Mouse (Mus musculus): ENCODE measurements at regions not wholly inside any gene's neighbourhood (a gene's known extent, or its start where the extent isn't known, plus 50 kb on each side); places are given as distances from the start of the nearest gene placed in this dataset.

DNA sequence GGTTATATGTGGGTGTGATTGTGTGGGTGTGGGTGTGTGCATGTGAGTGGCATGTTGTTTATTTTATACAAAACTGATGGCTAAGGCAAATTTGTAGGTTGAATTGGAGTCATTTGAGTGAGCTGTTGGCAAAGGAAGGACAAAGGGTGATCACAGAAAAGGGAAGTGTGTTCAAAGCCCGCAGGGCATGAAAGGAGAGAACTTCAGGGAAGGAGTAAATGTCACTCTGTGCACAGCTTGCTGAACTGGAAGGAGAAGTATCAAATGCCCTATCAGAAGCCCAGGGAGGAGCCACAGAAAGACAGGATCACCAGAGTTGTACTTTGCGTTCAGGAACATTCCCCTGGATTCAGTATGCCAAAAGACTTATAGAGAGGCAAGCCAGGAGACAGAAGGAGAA is 122.3 kb upstream of the Tent5a start:
- DNase-seq: no peak

DNA sequence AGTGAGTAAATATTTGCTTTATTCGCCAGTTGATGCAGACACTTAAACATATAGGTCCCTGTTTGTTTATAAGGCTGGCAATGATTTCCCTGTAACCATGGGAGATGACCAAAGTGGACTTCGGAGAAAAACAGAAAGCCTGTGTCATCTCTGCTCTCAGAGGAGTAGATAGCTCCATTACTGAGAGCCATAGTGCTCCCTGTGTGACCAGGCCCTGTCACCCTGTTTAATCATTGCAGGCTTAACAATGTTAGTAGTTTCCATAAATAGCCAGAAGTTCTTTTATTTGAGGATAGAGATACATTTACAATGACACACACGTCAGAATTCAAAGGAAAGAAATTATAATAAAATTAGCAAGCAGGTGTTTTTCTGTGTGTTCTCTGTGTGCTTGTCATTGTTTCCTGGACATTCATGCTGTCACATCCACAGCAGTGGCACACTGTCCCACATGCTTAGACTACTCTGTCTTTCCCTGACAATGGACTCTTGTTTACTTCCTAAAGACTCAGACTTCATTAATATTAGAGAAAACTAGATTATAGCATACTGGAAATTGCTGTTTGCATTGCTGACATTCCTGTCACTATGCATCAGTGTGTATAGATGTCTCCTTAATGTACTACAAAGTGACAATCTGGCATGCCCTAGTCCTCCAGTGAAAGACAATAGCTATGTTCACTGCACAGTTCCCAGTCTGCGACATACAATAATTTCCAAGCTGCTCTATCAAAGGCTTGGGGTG is 115.8 kb upstream of the Tent5a start:
- no peak for DNase-seq

DNA sequence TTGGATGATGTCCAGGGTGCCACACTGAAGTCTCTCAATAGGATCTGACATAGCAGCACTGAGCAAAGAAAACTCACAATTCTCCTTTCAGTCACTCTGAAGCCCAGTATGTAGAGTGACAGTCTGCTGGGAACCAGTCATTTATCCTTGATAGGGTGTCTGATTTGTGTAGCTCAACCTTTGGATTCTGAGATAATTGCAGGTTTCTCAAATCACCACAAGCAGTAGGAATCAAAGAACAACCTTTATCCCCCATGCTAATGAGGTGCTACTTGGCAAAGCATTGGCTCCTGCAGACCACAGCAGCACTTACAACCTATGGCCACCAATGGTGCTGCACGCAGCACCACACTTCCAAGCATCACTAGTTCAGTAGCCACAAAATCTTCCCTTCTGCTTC is 112.5 kb upstream of the Tent5a start:
- no peak for DNase-seq

DNA sequence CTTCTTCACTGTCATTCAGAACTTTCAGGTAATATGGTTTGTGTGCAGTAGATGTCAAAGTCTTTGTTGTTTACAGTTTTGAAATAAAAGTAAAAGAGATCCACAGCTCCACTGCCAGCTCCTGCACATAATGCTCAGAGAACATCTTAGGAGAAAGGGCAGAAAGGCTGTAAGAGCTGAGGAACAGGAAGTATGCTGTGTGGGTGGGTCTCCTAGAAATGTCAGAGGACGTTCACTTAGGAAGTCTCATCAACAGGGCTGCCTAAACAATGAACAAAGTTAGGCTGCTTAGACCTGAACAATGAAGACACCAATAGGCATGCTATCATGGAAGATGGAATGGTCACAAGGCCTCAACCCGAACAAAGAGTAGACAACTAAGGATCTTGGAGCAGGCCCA is 105.1 kb upstream of the Tent5a start:
- no peak for DNase-seq

DNA sequence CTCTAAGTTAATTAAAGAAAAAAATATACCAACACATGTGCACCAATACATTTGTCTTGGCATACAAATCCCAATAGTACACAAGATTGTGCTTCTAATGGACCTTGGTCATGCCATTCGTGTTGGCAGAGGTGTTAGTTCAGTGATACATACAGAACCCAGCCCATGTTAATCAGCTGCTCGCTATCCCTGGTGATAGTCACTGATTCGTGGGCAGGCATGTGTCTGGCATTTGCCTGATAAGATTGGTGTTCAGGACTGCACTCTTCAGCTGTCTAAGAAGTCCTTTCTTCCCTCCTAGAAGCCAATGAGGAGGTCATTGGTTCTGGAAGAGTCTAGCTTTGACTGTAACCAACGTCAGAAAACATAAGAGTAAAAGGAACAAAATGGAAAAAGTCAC is 99.7 kb upstream of the Tent5a start:
- DNase-seq: no peak

DNA sequence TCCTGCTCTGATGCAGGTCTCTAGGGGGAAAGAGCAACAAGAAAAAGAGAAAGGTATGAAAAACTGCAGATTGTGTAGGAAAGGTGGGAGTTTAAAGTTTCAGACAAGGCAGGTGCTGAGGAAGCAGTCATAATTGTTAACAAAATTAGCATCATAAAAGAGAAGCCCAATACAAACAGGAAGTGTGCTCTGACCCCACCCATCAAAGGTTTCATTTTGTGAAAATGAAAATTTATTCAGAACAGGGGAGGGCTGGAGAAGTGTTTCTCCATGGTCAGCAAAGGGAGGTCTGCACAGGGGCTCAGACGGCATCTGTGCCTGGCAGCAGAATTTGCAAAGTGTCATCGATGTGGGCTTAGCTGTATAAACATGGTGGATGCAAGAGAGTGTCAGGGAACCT is 96.8 kb upstream of the Tent5a start:
- DNase-seq: no peak

DNA sequence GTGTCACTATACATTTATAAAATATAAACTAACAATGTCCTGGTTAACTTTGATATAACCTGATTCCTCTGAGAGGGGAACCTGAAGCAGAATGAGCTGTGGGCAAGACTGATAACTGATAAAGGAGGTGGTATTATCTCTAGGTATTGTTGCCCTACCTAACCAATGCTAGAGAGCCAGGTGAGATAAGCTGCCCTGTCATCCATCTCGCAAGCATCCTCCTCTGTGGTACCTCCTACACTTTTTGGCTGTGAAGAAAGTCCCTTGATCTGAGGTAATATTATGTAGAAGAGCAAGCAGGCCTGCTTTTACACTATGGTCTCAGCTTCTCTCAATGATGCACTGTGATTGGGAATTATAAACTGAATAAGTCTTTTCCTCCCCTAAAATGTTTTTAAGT is 87.2 kb upstream of the Tent5a start:
- DNase-seq: no peak

GRCm38 (mm10) chr9:85413813-85414212 is 86.7 kb upstream of the Tent5a start:
- no peak for DNase-seq

- DNase-seq: peak; percentile 76
Observed at GRCm38 (mm10) chr9:85410643-85411296, 83.6 kb upstream of the Tent5a start.

- no peak for DNase-seq
Observed at GRCm38 (mm10) chr9:85409974-85410506, 82.9 kb upstream of the Tent5a start.

DNA sequence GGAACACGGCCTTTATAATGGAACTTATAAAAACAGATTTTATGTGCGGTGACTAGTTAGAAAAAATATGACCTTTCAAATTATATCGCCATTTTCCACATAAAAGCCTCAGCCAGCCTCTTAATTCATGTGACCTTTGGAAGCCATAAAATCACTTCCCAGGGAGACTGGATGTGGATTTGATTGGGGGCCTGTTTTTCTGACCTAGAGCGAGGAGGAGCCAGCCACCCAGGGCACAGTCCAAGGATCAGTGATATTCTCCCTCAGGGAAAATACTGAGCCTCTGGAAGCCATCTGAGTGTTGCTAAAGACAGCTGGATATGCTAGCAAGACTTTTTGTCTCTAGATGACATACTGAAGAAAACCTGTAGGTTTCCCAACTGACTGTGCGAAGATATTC is 81.3 kb upstream of the Tent5a start:
- DNase-seq: no peak

DNA sequence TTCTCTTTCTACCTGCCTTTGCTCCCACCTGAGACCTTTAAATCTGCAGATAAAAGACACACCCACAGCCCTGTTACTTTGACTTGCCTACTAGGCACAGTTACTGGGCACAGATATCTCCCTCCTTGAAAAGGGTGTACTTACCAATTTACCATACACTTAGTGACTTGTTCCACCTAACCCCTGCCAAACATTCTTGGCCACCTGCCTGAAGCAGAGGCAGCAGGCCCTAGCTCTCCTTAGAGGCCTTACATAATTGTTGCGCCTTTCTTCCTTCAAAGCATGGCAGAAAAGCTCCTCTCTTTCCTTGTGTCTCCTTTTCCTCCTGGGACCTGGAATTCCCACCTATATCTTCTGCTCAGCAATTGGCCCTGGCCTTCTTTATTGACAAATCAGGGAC is 80.4 kb upstream of the Tent5a start:
- DNase-seq: no peak

GRCm38 (mm10) chr9:85401736-85402135 is 74.6 kb upstream of the Tent5a start:
- no peak for DNase-seq

DNA sequence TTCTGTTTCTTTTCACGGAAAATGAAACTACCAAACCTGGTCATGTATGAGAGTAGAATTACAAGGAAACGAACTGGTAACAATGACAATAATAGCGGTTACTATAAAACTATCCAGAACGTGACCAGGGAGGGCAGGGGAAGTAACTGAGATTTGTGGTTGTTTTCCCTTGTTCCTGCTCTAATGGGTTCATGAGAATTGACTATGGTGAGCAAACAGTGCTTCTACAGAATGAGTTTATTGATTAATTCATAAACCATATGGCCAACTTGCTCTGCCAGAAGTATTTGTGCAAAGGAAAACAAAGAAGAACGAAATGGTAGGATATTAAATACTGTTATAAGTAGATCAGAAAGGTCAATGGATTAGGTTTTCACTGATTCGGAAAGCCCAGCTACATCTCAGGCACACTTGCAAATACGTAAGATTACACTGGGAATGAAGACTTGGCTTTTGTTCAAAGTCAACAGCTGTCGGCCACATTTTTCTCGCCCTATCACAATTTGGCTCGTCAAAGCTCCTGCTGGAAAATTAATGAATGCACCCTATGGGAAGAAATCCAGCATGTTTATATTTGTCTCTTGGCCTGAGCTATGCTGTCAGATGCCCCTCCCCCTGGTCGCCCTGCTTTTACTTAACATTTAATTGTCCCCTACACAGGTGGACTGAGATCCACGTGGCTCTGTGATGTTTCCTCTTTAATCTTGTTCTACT is 73.6 kb upstream of the Tent5a start:
- DNase-seq: no peak

GRCm38 (mm10) chr9:85394975-85395374 is 67.8 kb upstream of the Tent5a start:
- no peak for DNase-seq

DNA sequence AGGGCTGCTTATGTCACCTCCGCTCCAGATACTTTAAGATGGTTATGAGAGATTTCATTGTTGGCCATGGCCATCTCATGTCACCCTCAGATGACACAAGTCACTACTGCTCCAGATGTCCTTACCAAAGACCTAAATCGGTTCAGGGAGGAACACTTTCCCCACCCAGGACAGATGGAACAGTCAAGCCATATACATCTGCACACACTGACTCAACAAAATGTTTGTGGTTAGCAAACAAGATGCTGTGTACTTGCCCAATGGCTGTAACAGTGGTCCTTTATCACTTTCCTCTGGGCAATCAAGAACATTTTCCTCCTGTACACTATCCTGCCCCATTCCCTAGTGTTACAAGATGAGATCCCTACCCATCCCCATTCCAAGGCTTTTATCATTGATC is 64.1 kb upstream of the Tent5a start:
- DNase-seq: no peak

DNA sequence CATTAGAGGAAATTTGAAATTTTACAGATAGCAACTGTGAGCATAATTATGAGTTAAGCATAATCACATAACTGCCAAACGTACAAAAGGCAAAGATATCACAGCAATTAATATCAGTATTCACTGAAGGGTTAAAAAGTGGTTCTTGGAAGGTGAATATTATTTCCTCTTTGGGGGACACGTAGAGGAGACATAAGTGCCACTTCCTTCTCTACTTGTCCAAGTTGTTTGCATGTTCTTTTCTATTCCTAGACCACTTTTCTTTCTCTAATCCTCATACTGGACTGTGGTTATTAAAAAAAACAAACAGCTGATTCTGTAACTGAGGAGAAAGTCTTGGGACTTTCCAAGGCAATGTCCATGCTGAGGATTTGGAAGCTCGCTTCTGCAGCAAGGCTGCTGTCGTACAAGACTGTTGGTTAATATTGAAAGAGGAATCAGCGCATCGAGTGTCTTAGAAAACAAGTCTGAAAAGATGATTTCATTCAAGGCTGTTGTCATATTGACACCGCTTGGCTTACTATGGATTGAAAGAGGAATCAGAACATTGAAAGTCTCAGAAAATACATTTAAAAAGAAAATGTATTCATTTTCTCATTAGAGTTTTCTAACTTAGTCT is 61.7 kb upstream of the Tent5a start:
- no peak for DNase-seq

GRCm38 (mm10) chr9:85382413-85382812 is 55.3 kb upstream of the Tent5a start:
- DNase-seq: no peak

DNA sequence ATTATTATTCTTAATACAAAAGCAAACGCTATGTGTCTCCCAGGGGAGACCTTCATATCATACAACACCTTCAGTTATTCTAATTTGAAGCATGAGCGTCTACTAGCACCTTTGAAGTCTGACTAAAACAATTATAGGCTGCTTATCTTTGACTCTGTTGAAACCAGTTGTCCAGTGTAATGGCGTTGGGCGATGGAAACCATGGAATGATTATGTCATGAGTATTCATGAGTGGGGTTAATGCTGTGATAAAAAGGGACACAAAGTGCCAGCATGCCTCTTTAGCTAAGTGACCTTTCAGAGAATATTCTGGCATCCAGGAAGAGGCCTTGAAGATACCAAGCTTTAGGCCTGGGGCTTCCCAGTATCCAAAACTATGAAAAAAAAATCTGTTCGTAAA is 53.6 kb upstream of the Tent5a start:
- DNase-seq: no peak

GRCm38 (mm10) chr9:85379135-85379534 is 52.0 kb upstream of the Tent5a start:
- no peak for DNase-seq

Measured in right cerebral cortex, postnatal 14 days (tissue).